Mouse (Mus musculus): Measurements from ENCODE around the gene Prdx2.

Gene Prdx2

DNA sequence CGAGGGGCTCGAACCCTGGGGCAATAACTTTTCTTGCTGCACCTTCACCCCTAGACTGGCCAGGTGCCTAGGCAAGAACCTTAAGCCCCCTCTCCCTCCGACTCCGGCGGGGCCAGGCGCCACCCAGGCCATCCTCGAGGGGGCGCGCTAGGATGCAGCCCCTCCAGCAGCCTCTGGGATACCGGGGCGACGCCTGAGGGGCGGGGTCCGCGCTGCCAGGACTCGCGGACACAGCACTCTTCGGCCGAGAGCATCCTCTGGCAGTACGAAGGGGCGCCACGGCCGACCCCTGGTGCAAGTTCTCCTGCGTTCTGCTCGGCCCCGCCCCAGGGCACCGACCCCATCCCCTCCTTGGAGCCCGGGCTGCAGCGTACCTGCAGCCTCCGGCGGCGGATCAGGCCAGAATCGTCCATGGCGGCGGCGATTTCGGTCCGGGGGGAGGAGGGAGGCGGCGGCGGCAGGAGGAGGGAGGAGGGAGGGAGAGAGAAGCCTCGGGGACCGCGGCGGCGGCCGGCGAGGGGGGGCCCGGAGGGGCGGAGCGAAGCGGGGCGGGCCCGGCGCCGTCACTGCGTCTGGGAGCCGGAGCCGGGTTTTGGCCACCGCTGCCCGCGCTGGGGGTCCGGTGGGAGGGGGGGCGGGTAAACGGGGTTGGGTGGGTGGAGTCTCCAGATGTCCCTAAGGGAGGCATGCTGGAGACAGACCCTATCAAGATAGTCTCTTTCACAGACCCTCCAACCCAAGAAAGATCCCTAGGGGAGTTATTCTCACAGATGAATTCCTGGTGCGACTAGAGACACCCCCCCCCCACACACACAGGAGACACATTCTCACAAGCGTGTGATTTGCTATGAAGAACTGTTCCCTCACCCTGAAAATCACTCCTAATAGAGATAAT, 23.5 kb upstream of the Prdx2 start:
- in situ Hi-C loops (cut with MboI; ENCODE audit: unreplicated experiment in 2 of 2), result loop anchor here in 1 of 2 experiments (25.0 kb wide), 1 partner anchor 584 kb away; no protein-coding TSS in a partner anchor

DNA sequence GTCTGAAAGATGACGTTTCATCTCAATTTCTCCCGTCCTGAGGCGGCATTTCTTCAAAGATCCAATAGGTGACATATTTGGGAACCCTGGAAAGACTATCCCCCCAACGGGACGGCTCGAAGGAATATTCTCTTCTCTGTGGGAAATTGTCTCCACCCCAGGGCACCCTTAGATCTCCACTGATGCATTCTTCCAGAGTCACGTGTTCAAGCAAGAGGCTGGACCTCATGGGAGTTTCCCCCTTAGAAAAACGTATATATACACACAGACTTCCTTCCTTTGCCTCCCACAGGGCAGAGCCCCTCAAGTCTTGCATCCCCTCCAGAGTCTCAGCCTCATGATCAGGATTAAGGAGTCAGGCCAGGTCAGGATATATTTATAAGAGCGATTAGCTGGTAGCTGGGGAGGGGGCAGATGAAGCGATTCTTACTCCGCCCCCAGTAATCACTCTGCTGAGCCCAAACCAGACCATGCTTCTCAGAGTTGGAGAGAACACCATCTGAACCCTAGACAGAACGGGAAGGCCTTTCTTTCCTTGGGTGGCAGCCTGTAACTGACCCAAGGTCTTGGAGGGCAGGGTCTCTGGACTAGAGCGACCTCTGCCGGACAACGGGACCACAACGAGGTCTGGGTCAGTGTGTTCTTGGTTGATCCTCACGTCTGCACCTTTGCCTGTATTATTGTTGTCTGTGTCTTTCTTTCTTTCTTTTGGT, 22.7 kb upstream of the Prdx2 start, which contains the start of gene Rtbdn:
TSS of gene Rtbdn (plus strand) at position 464 of the 713 bp plus-strand sequence.
- in situ Hi-C loops (cut with MboI; ENCODE audit: unreplicated experiment in 2 of 2), result loop anchor here in 1 of 2 experiments (25.0 kb wide), 1 partner anchor 584 kb away; no protein-coding TSS in a partner anchor

DNA sequence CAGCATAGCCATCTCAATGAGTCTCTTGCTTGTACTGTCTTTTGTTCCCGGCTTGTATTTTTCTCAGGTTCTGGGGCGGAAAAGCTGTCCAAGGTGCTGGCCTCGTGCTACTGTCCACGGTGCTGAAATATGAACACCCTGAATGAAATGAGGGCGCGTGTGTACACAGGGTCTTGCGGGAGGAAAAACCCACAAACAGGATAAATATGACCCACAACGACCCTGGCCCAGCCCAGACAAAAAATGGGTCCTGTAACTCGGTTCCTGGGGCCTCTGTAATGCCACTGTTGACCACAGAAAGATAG, 22.2 kb upstream of the Prdx2 start:
- in situ Hi-C loops (cut with MboI; ENCODE audit: unreplicated experiment in 2 of 2), result loop anchor here in 1 of 2 experiments (25.0 kb wide), 1 partner anchor 585 kb away; no protein-coding TSS in a partner anchor

DNA sequence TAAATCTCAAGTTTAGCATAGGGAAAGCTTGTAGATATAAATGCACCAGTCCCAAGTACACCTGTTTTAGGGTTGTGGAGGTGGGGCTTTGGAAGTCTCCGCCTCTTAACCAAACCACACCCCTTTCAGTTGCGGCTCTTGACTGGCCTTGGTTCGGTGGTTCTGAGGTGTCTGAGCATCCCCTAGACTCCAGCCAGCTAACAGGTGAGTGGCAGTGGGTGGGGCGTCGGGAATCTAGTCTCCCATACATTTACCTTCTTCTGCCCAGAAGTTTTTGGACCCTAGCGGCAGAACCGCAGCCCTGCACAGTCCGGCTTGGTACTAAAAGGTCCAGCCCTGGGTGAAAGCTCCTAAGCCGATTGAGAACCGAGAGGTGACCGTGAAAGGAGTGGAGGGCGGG, 19.6 kb upstream of the Prdx2 start:
- in situ Hi-C loops (cut with MboI; ENCODE audit: unreplicated experiment in 2 of 2), result loop anchor here in 1 of 2 experiments (25.0 kb wide), 3 partner anchors 587 to 1638 kb away; partner anchors contain the start of gene Abcc12

DNA sequence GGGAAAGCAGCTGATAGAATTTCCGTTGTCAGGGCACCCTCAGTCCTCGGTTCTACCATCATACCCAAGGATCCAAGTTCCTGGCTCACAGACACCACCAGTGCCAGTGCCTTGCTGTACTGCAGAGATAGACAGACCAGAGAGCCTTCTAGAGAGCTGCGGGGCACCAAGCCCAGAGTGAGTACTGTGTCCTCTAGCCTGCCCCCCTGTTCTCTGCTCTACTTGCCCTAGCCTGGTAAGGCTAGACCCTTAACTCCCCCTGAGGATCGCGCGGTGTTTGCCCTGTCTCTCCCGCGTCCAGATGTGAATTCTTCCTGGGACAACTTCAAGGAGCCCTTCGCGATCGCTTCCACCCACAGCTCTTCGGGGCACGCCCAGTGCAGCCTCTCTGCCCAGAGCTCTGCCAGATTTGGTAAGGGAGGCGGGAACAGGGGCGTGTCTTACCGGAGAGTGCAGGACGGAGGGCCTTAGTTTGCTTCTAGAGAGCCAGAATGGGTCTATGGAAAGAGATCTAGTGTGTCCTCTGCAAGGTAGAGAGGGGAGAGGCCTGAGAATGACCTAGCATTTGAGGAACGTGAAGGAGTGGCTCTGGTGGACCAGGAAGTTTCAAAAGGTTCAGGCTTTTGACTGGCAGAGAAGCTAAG, 16.7 kb upstream of the Prdx2 start:
- in situ Hi-C loops (cut with MboI; ENCODE audit: unreplicated experiment in 2 of 2), result loop anchor here in 1 of 2 experiments (25.0 kb wide), 2 partner anchors 710 to 1635 kb away; partner anchors contain the start of gene Abcc12

DNA sequence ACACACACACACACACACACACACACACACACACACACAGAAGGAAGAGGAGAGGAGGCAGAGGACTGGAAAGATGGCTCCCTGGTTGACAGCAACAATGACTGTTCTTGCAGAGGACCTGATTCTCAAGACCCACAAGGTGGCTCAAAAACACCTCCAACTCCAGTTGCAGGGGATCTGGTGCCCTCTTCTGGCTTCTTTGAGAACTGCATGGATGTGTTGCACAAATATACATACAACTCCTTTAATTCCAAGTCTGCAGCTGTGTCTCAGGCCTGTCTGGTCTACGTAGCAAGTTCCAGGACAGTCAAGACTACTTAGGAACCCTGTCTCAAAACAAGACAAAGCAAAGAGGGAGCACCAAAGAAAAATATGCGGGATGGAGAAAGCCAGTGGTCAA, 12.6 kb upstream of the Prdx2 start:
- in situ Hi-C loops (cut with MboI; ENCODE audit: unreplicated experiment in 2 of 2), result loop anchor here (5.0 to 25.0 kb wide), 3 partner anchors 36 to 1631 kb away; partner anchors contain the start of genes Abcc12 (in 1 of the 2) and Hook2 (in 1 of the 2)

DNA sequence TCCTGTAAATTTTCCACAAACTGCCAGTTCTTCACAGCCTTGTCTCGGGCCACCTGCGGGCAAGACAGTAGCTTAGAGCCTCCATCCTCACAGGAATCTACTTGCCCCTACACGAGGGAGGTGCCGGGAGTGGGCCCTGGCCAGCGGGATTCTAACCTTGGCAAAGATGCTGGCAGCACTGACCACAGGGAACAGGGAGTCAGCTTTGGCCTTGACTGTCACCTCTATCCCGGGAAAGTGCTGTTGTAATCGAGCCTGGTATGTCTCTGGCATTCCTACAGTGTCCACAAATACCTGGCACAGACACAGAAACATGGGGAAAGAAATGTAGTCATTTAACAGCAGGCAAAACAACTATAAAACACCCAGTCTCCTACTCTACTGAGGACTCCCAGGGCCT, 9.6 kb upstream of the Prdx2 start:
- in situ Hi-C loops (cut with MboI; ENCODE audit: unreplicated experiment in 2 of 2), result loop anchor here (5.0 to 25.0 kb wide), 5 partner anchors 32 to 1627 kb away; partner anchors contain the start of genes Calr (in 2 of the 2), Rad23a (in 2 of the 2), Abcc12 (in 1 of the 2) and Hook2 (in 1 of the 2)

DNA sequence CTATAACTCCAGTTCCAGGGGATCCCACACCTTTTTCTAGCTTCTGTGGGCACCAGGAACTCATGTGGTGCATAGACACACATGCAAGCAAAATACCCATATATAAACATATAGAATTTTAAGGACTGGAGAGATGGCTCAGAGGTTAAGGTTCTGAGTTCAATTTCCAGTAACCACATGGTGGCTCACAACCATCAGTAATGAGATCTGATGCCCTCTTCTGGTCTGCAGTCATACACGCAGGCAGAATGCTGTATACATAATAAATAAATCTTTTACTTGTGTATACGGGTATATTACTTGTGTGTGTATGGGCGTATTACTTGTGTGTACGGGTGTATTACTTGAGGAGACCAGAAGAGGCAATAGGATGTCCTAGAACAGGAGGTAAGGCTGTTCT, 5.4 kb upstream of the Prdx2 start:
- in situ Hi-C loops (cut with MboI; ENCODE audit: unreplicated experiment in 2 of 2), result loop anchor here (5.0 to 25.0 kb wide), 4 partner anchors 37 to 1623 kb away; partner anchors contain the start of genes Calr (in 2 of the 2), Rad23a (in 2 of the 2) and Abcc12 (in 1 of the 2)

DNA sequence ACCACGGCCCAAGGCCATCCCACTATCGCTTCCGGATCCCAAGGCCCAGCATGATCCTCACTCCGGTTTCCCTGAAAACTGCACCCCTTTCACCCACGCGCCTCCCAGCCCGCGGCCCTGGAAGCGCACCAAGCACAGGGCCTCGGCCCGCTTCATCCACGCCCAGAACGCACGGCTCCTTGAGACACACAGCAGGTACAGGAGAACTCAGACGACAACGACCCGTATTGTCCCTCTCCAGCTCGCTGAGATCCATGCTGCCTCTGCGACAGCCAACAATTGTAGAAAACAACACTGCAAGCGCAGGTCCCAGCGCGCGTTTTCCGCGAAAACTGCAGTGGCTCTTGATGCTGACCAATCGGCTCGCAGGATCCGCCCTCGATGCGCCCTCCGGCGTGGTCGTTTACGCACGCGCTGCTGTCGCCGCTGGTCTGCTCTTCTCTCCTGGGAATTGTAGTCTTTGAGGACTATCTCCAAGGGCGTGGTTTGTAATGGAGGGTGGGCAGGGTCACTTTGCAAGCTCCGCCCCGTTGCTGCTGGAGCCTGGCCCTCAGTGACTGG, 3.6 kb upstream of the Prdx2 start:
- in situ Hi-C loops (cut with MboI; ENCODE audit: unreplicated experiment in 2 of 2), result loop anchor here (5.0 to 25.0 kb wide), 4 partner anchors 61 to 1621 kb away; partner anchors contain the start of genes Calr (in 2 of the 2), Rad23a (in 2 of the 2), Abcc12 (in 1 of the 2) and Asna1 (in 1 of the 2)

DNA sequence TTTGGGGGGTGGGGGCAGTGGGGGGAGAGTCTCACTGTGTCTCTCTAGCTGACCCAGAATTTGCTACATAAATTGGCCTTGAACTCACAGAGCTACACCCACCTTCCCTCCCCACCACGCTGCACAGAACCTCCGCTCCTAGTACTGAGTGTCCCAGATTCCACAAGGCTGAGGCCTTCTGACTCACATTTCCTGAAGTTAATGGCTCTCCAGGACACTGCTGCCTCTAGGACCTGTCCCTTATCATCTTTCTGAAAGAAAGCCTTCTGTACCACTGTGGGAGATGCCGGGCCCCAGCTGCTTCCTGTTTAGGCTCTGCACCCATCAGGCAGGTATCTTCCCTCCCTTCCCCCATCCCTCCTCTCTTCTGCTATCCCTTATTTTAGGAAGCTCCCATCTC, 2.8 kb upstream of the Prdx2 start:
- in situ Hi-C loops (cut with MboI; ENCODE audit: unreplicated experiment in 2 of 2), result loop anchor here (5.0 to 25.0 kb wide), 4 partner anchors 61 to 1621 kb away; partner anchors contain the start of genes Calr (in 2 of the 2), Rad23a (in 2 of the 2), Abcc12 (in 1 of the 2) and Asna1 (in 1 of the 2)

DNA sequence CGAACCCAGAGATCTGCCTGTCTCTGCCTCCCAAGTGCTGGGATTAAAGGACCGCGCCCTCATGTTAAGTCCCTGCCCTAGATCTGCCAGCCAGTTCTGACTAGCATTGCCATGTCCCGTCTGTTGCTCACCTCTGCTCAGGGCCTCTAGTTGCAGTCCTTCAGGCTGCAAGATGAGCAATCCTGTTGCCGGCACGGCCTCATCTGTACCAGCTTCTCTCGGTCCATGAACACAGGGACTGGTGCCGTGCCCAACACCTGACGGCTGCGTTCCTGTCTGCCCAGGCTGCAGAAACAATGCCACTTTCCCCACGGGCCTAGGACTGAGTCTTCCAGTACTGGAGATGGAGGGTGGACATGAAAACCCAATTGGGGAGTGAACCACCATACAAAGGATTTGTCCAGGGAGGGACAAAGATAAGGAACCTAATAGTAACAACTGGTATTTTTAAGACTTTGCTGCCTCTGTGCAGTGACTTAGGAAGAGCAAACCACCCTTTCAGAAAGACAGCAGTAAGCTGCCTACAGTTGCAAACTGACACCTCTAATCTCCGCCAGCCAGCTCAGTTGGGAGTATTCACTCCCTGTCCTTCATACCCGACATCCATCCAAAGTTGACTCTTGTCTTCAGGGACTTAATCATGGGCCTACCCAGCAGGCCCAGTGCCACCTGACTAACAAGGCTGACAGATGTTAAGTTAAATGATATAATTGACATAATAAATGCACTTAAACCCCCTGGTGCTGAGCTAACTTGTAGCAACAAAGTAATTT, 1.7 kb upstream of the Prdx2 start:
- in situ Hi-C loops (cut with MboI; ENCODE audit: unreplicated experiment in 2 of 2), result loop anchor here (5.0 to 25.0 kb wide), 4 partner anchors 60 to 1620 kb away; partner anchors contain the start of genes Calr (in 2 of the 2), Rad23a (in 2 of the 2), Abcc12 (in 1 of the 2) and Asna1 (in 1 of the 2)

DNA sequence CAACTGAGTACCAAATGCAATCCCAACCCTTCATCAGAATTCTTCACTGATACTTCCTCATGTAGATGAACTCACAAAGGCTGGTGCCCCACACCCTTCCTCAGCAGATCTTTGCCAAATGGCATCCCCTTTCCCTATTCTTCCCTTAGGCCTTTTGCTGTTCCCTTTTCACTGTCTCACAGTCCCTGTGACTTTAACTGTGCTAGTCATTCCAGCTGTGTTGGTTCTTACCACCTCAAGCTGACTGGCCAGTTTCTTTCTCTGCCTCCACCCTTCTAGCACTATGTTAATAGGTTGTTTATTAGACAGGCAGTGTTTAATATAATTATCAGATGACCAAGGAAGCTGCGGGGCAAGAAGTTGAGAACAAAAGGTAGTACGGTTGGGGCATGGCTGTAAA, 737 bp upstream of the Prdx2 start:
- in situ Hi-C loops (cut with MboI; ENCODE audit: unreplicated experiment in 2 of 2), result loop anchor here (5.0 to 25.0 kb wide), 4 partner anchors 59 to 1619 kb away; partner anchors contain the start of genes Calr (in 2 of the 2), Rad23a (in 2 of the 2), Abcc12 (in 1 of the 2) and Asna1 (in 1 of the 2)

DNA sequence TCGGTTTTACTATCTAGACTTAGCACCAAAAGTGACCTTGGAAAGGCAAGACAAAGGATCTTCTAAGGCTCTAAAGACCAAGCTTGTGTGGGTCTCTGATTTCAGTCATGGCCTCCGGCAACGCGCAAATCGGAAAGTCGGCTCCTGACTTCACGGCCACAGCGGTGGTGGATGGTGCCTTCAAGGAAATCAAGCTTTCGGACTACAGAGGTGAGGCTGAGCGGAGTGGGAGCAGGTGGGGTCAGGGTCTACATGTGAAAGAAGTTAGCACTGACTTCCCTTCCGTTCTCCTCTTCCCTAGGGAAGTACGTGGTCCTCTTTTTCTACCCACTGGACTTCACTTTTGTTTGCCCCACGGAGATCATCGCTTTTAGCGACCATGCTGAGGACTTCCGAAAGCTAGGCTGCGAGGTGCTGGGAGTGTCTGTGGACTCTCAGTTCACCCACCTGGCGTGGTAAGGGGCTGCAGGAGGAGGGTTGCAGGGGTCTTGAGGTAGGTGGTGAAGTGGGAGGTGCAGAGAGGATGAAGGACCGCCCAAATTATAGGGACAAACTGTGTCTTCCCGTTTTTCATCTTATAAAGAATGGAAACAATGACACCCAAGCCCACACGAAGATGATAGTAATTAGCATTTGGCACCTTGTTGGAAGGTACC, 876 bp downstream of the Prdx2 start:
- in situ Hi-C loops (cut with MboI; ENCODE audit: unreplicated experiment in 2 of 2), result loop anchor here (5.0 to 25.0 kb wide), 7 partner anchors 55 to 1617 kb away; partner anchors contain the start of genes Abcc12 (in 1 of the 2), Asna1 (in 1 of the 2) and Trir (in 1 of the 2)

DNA sequence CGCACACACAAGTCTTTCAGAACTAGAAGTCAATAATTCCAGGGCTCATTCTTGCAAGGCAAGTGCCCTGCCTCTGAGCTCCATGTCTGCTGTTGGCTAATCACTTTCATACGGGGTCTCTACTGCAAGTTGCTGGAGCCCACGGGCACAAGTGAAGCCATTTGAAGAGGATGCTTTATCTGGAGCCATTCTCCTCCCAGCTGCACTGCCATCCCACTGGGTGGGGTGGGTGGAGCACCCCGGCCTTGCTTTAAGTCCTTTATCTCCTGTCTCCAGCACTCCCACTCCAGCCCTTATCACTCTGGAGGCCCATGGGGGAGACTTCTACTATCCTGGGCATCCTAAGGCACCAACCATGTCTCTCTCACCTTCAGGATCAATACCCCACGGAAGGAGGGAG, 1.5 kb downstream of the Prdx2 start:
- in situ Hi-C loops (cut with MboI; ENCODE audit: unreplicated experiment in 2 of 2), result loop anchor here (5.0 to 25.0 kb wide), 7 partner anchors 54 to 1616 kb away; partner anchors contain the start of genes Abcc12 (in 1 of the 2), Asna1 (in 1 of the 2) and Trir (in 1 of the 2)

DNA sequence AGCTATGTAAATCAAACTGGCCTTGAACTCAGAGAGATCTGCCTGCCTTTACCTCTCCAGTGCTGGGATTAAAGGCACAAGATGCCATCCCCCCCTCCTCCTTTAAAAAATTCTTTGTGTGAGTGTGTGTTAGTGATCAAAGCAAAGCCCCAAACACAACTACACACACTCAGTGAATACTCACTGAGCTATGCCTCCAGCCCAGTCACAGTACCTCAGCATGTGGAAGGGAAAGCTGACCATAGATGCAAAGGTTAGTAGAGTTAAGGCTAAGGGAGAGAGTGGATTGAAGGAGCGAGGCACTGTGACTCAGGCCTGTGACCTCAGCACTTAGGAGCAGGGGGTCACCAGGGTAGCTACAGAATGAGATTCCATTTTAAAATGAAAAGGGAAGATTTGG, 3.7 kb downstream of the Prdx2 start:
- in situ Hi-C loops (cut with MboI; ENCODE audit: unreplicated experiment in 2 of 2), result loop anchor here (5.0 to 25.0 kb wide), 7 partner anchors 52 to 1614 kb away; partner anchors contain the start of genes Abcc12 (in 1 of the 2), Asna1 (in 1 of the 2) and Trir (in 1 of the 2)

DNA sequence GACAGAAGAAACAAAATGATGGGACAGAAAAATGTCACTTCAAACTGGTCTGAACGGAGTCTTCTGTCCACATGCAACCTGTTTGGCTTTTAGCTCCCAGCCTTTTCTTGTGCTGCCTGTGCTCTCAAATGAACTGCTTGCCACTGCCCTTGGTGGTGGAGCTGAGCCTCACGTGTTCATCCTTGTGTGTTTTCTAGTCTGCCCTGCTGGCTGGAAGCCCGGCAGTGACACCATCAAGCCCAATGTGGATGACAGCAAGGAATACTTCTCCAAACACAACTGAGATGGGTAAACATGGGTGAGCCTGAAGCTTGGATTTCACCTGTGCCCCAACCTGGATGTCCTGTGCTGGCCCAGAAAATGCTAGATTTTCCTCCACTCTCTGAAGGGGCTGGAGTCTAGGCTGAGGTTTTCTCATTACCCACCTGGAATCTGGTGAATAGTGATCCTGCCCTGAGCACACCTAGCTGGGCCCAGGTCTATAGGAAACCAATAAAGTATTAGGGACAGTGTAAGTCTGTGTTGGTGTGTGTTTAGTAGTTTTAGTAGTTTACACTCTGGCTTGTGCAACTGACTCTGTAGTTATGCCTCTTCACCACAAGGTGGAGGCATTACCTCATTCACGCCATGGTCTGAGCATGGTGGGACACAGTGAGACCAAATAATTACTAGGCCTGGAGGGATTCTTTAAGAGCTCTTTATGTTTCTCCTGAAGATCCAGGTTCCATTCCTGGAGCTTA, 4.6 kb downstream of the Prdx2 start:
- in situ Hi-C loops (cut with MboI; ENCODE audit: unreplicated experiment in 2 of 2), result loop anchor here (5.0 to 25.0 kb wide), 7 partner anchors 51 to 1613 kb away; partner anchors contain the start of genes Abcc12 (in 1 of the 2), Asna1 (in 1 of the 2) and Trir (in 1 of the 2)

All from v-Abl transformed pro-B cells (cell line).